Mouse (Mus musculus): Measurements from ENCODE around the gene Trex1. TPM values are rescaled to one million over a fixed set of nuclear protein-coding genes. Genes with fewer than 3 reads are reported as not detected.

Gene Trex1
- polyA plus RNA-seq, 2 experiments, result 5.0 to 12.0 TPM

GRCm38 (mm10) chr9:109055271-109056030 is 4.1 kb downstream of the Trex1 start:
- Histone ChIP-seq H3K27me3 (ENCODE audit: control insufficient read depth, insufficient read depth, low read length) (no peaks in the 10 kb centered on the region), H3K27ac (peak overlapping the region; percentile 5; the same call in 1 of the 2 replicates), H3K4me1 (replicated peaks; ENCODE audit: control insufficient read depth in 2 of 2, insufficient read depth in 2 of 2, low read length in 1 of 2) (peaks cover 4 to 15% of the 10 kb centered on the region in 2 experiments; a peak in 2 of 4 replicates), H3K4me2 (ENCODE audit: low read depth) (peak overlapping the region; percentile 56), H3K9ac (replicated peaks) (peak overlapping the region; percentile 35), H3K9me3 (ENCODE audit: control insufficient read depth, low read length) (no peaks in the 10 kb centered on the region), H3K36me3 (replicated peaks; ENCODE audit: control insufficient read depth, insufficient read depth, low read depth) (peaks cover 5% of the 10 kb centered on the region), H3K4me3 (ENCODE audit: insufficient read depth in 1 of 2, low read depth in 2 of 2, low read length in 2 of 2) (peak overlapping the region; percentile 26 to 43; a peak in 3 of 4 replicates)
- WGBS (ENCODE audit: insufficient replicate concordance), result 80% methylated on average over 12 of the region's 12 CpGs
- no peak for DNase-seq (ENCODE audit: low read depth in 3 of 3, low spot score in 3 of 3)
- TF ChIP-seq EP300 (IDR thresholded peaks at IDR 0.05; ENCODE audit: low read depth), result no peak
- TF ChIP-seq CTCF (IDR thresholded peaks at IDR 0.05; ENCODE audit: low read depth), result no peak
- ATAC-seq (ENCODE audit: insufficient read depth), result no peak

DNA sequence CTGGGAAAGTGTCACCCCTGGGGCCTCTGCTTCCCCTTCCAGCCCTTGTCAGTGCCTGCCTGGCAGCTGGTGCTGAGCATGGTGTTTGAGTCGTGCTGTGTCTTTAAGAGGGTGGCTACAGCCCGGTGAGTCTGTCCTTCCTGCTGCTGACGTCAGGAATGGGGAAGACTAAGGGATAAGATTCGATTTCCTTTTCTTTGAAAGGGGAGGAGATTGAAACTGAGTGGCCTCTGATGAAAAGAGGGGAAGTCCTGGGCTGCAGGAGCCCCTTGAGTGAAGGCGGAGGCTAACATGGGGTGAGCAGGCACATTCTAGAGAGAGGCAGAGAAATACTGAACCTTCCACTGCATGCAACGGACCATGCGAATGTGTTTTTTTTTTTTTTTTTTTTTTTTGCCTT is 4.8 kb downstream of the Trex1 start:
- Histone ChIP-seq H3K9ac (replicated peaks) (no peak overlapping the region; the same call in 1 of the 2 replicates), H3K27me3 (ENCODE audit: control insufficient read depth, insufficient read depth, low read length) (no peaks in the 10 kb centered on the region), H3K9me3 (ENCODE audit: control insufficient read depth, low read length) (no peaks in the 10 kb centered on the region), H3K36me3 (replicated peaks; ENCODE audit: control insufficient read depth, insufficient read depth, low read depth) (peaks cover 5% of the 10 kb centered on the region), H3K4me3 (ENCODE audit: insufficient read depth in 1 of 2, low read depth in 2 of 2, low read length in 2 of 2) (peak overlapping the region; percentile 26 to 43), H3K4me1 (replicated peaks; ENCODE audit: control insufficient read depth in 2 of 2, insufficient read depth in 2 of 2, low read length in 1 of 2) (peaks cover 4 to 15% of the 10 kb centered on the region in 2 experiments; a peak in 2 of 4 replicates), H3K4me2 (ENCODE audit: low read depth) (peak overlapping the region; percentile 56), H3K27ac (no peak overlapping the region; the same call in none of the 2 replicates)
- 3% methylated on average over 7 of the region's 7 CpGs for WGBS (ENCODE audit: insufficient replicate concordance)
- ATAC-seq (ENCODE audit: insufficient read depth) (peak; percentile 34), DNase-seq (ENCODE audit: low read depth in 3 of 3, low spot score in 3 of 3) (peak; percentile 51 to 66 (median 56))
- no peak for TF ChIP-seq EP300 (IDR thresholded peaks at IDR 0.05; ENCODE audit: low read depth)

DNA sequence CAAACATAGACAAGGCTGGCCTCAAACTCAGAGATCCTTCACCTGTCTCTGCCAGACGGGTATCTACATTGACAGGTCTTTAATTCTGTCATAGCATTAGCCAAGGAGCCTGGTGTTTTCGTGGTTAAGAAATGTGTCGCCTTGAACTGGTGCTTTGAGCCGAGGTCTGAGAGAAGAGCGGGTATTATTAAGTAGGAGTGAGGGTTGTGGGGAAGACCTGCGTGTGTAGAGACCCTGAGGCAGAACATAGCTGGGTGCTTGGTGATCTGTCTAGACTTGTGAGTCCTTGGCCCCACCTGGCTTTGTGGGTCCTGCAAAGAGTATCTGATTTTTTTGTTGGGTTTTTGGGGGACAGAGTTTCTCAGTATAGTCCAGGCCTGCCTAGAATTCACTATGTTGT is 5.7 kb downstream of the Trex1 start:
- H3K27ac ChIP-seq, result no peak overlapping the region
- peaks cover 5% of the 10 kb centered on the region for H3K36me3 ChIP-seq (replicated peaks; ENCODE audit: control insufficient read depth, insufficient read depth, low read depth)
- H3K4me3 ChIP-seq (ENCODE audit: insufficient read depth in 1 of 2, low read depth in 2 of 2, low read length in 2 of 2), result no peak overlapping the region
- TF ChIP-seq EP300 (IDR thresholded peaks at IDR 0.05; ENCODE audit: low read depth), result no peak
- TF ChIP-seq CTCF (IDR thresholded peaks at IDR 0.05; ENCODE audit: low read depth), result no peak
- no peaks in the 10 kb centered on the region for H3K27me3 ChIP-seq (ENCODE audit: control insufficient read depth, insufficient read depth, low read length)
- no peak overlapping the region for H3K4me2 ChIP-seq (ENCODE audit: low read depth)
- no peak overlapping the region for H3K9ac ChIP-seq (replicated peaks)
- DNase-seq (ENCODE audit: low read depth in 3 of 3, low spot score in 3 of 3) (no peak), ATAC-seq (ENCODE audit: insufficient read depth) (no peak)
- WGBS (ENCODE audit: insufficient replicate concordance), result 56% methylated on average over 6 of the region's 6 CpGs
- H3K9me3 ChIP-seq (ENCODE audit: control insufficient read depth, low read length), result no peaks in the 10 kb centered on the region
- H3K4me1 ChIP-seq (replicated peaks; ENCODE audit: control insufficient read depth in 2 of 2, insufficient read depth in 2 of 2, low read length in 1 of 2), result peaks cover 2 to 13% of the 10 kb centered on the region in 2 experiments; a peak in 2 of 4 replicates

- Histone ChIP-seq H3K27ac (no peak overlapping the region), H3K4me3 (ENCODE audit: insufficient read depth in 1 of 2, low read depth in 2 of 2, low read length in 2 of 2) (no peak overlapping the region), H3K36me3 (replicated peaks; ENCODE audit: control insufficient read depth, insufficient read depth, low read depth) (peaks cover 5% of the 10 kb centered on the region), H3K27me3 (ENCODE audit: control insufficient read depth, insufficient read depth, low read length) (no peaks in the 10 kb centered on the region), H3K4me1 (replicated peaks; ENCODE audit: control insufficient read depth in 2 of 2, insufficient read depth in 2 of 2, low read length in 1 of 2) (peaks cover 0 to 10% of the 10 kb centered on the region in 2 experiments; a peak in 2 of 4 replicates), H3K9ac (replicated peaks) (no peak overlapping the region), H3K4me2 (ENCODE audit: low read depth) (no peak overlapping the region), H3K9me3 (ENCODE audit: control insufficient read depth, low read length) (no peaks in the 10 kb centered on the region)
- DNase-seq (ENCODE audit: low read depth in 3 of 3, low spot score in 3 of 3), result no peak
- 66% methylated on average over 3 of the region's 3 CpGs for WGBS (ENCODE audit: insufficient replicate concordance)
- no peak for ATAC-seq (ENCODE audit: insufficient read depth)
- TF ChIP-seq EP300 (IDR thresholded peaks at IDR 0.05; ENCODE audit: low read depth) (no peak), CTCF (IDR thresholded peaks at IDR 0.05; ENCODE audit: low read depth) (no peak)
These were observed 6.2 kb downstream of the Trex1 start for GRCm38 (mm10) chr9:109053366-109053765.

GRCm38 (mm10) chr9:109052490-109053260 is 6.9 kb downstream of the Trex1 start:
- H3K27me3 ChIP-seq (ENCODE audit: control insufficient read depth, insufficient read depth, low read length), result no peaks in the 10 kb centered on the region
- no peak for TF ChIP-seq CTCF (IDR thresholded peaks at IDR 0.05; ENCODE audit: low read depth)
- no peak for TF ChIP-seq EP300 (IDR thresholded peaks at IDR 0.05; ENCODE audit: low read depth)
- no peak for ATAC-seq (ENCODE audit: insufficient read depth)
- no peaks in the 10 kb centered on the region for H3K9me3 ChIP-seq (ENCODE audit: control insufficient read depth, low read length)
- WGBS (ENCODE audit: insufficient replicate concordance), result 80% methylated on average over 9 of the region's 9 CpGs
- H3K4me1 ChIP-seq (replicated peaks; ENCODE audit: control insufficient read depth in 2 of 2, insufficient read depth in 2 of 2, low read length in 1 of 2), result peaks cover 0 to 10% of the 10 kb centered on the region in 2 experiments; a peak in 2 of 4 replicates
- no peak overlapping the region for H3K4me2 ChIP-seq (ENCODE audit: low read depth)
- H3K4me3 ChIP-seq (ENCODE audit: insufficient read depth in 1 of 2, low read depth in 2 of 2, low read length in 2 of 2), result no peak overlapping the region
- no peaks in the 10 kb centered on the region; the same call in 1 of the 2 replicates for H3K36me3 ChIP-seq (replicated peaks; ENCODE audit: control insufficient read depth, insufficient read depth, low read depth)
- no peak for DNase-seq (ENCODE audit: low read depth in 3 of 3, low spot score in 3 of 3)
- no peak overlapping the region for H3K27ac ChIP-seq
- no peak overlapping the region for H3K9ac ChIP-seq (replicated peaks)
